Mouse (Mus musculus): Measurements from ENCODE around the gene Cald1. TPM values are rescaled to one million over a fixed set of nuclear protein-coding genes. Genes with fewer than 3 reads are reported as not detected.

Cald1 gene
- total RNA-seq (2023): 1.9 TPM

GRCm38 (mm10) chr6:34598121-34599065 lies at the start of gene Cald1:
Gene Cald1, plus strand, starts transcription at chr6:34598500.

DNA sequence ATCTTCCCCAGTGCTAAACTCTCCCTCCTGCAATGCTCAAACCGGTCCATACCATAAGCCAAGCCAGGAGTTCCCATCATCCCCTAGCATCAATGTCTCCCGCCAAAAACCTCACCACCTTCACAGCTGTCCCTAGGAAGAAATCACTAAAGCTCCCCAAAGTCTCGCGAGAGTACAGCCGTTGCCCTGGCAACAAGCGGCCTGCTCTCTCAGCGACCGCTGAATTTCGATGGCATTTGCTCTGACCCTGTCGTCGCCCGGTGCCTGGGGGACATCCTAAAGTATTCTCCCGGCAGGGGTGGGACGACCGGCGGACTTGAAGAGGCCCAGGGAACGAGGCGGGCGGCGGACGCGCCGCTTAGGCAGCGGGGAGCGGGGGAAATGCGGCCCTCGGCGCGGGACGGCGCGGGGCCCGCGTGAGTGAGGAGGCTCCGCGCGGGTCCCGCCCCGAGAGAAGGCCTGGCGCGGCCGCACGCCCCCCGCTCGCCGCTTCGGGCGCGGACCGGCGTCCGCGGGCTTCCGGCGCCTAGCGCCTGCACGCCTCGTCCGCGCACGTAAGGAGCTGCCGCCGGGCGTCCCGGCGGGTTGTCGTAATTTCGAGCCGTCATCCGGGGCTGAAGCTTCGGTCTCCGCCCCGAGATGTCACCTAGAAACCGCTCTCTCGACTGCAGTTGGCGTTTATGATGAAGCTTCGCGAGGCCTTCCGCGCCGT lies 182.1 kb downstream of the Cald1 start, which contains the start of gene Agbl3:
Agbl3 (plus strand) TSS at position 202 of the 712 bp plus-strand sequence.

Other genes starting within 250 kb of the Cald1 start
- 0.71 TPM for gene Akr1b8, start 244.4 kb upstream of the Cald1 start, total RNA-seq (2023)
- gene Akr1b10, start 214.3 kb upstream of the Cald1 start, total RNA-seq (2023): 18.9 TPM
- gene Akr1b7, start 186.2 kb upstream of the Cald1 start, total RNA-seq (2023): 0.47 TPM
- 42.5 TPM for gene Bpgm, start 122.3 kb upstream of the Cald1 start, total RNA-seq (2023)
- gene Agbl3, start 181.9 kb downstream of the Cald1 start, total RNA-seq (2023): 2.5 TPM

Data from CD4-positive naive resting alpha-beta T cell, adult 57 days (primary cell).